Mouse (Mus musculus) neural tube, embryonic 12.5 days (tissue): ENCODE data around the gene Sgip1. TPM values are rescaled to one million over a fixed set of nuclear protein-coding genes. Genes with fewer than 3 reads are reported as not detected.

Source experiments
- ATAC-seq: fragments of 200-750 bp; cut with Nextera tagmentation; 2 replicates; pipeline ENCODE4 v1.8.0; 2017; ENCODE audit warnings: low read depth, mild to moderate bottlenecking, moderate TSS enrichment, moderate library complexity; ENCODE audit not compliant: low FRiP score
- H3K27ac ChIP-seq: fragments of 300-500 bp; sonication (generic); 2 replicates; pipeline ENCODE4 v1.5.1; 2016
- H3K27me3 ChIP-seq: fragments of 300-500 bp; sonication (generic); replicated peaks from 2 replicates; pipeline ENCODE4 v1.6.1; 2016; ENCODE audit warnings: mild to moderate bottlenecking
- H3K36me3 ChIP-seq: fragments of 300-500 bp; sonication (generic); 2 replicates; pipeline ENCODE4 v1.6.1; 2016; ENCODE audit warnings: mild to moderate bottlenecking
- H3K4me1 ChIP-seq: fragments of 300-500 bp; sonication (generic); 2 replicates; pipeline ENCODE4 v1.6.1; 2016
- H3K4me2 ChIP-seq: fragments of 300-500 bp; sonication (generic); replicated peaks from 2 replicates; pipeline ENCODE4 v1.6.1; 2016; ENCODE audit warnings: mild to moderate bottlenecking
- H3K4me3 ChIP-seq: fragments of 300-500 bp; sonication (generic); 2 replicates; pipeline ENCODE4 v1.5.1; 2016
- H3K9ac ChIP-seq: fragments of 300-500 bp; sonication (generic); 2 replicates; pipeline ENCODE4 v1.6.1; 2016; ENCODE audit warnings: mild to moderate bottlenecking
- H3K9me3 ChIP-seq: fragments of 300-500 bp; sonication (generic); 2 replicates; pipeline ENCODE4 v1.6.1; 2016; ENCODE audit warnings: mild to moderate bottlenecking
- WGBS: fragments of 180-500 bp; shearing (Covaris S2); methylation state at CpG from one replicate; pipeline ENCODE4 v1.1.7; 2016; 5-methylcytosine and 5-hydroxymethylcytosine counted together
- polyA plus RNA-seq: library from polyadenylated mRNA; unstranded; fragments of >200 nt; fragmentation: Nextera tagmentation; extraction: Ambion mirVana; gene quantifications from 2 replicates; pipeline ENCODE4 v1.2.1, GENCODE M21; 2016

Sgip1 gene
- polyA plus RNA-seq, 1 experiment from 2014 or later, result 43.3 TPM

- H3K27ac ChIP-seq, result no peak overlapping the region
- no peaks in the 10 kb centered on the region for H3K27me3 ChIP-seq
- no peak overlapping the region for H3K4me3 ChIP-seq
- H3K4me2 ChIP-seq, result no peak overlapping the region
- ATAC-seq, result no peak
- H3K9ac ChIP-seq, result no peak overlapping the region
- WGBS, result 88% methylated on average over 7 of the region's 7 CpGs
- no peaks in the 10 kb centered on the region for H3K4me1 ChIP-seq
- H3K9me3 ChIP-seq, result no peaks in the 10 kb centered on the region
- no peaks in the 10 kb centered on the region; the same call in 1 of the 2 replicates for H3K36me3 ChIP-seq
Measured at GRCm38 (mm10) chr4:102930679-102931078, 189.6 kb downstream of the Sgip1 start.

GRCm38 (mm10) chr4:102940266-102940665 lies 199.2 kb downstream of the Sgip1 start:
- ATAC-seq, result no peak
- Histone ChIP-seq H3K9me3 (no peaks in the 10 kb centered on the region), H3K9ac (no peak overlapping the region), H3K27me3 (no peaks in the 10 kb centered on the region), H3K27ac (no peak overlapping the region), H3K4me3 (no peak overlapping the region), H3K4me2 (no peak overlapping the region), H3K36me3 (no peaks in the 10 kb centered on the region), H3K4me1 (no peaks in the 10 kb centered on the region)
- WGBS, result 88% methylated on average over 3 of the region's 3 CpGs

GRCm38 (mm10) chr4:102940738-102941137 lies 199.6 kb downstream of the Sgip1 start:
- 90% methylated on average over 4 of the region's 4 CpGs for WGBS
- H3K4me1 ChIP-seq, result no peaks in the 10 kb centered on the region
- no peak for ATAC-seq
- no peak overlapping the region for H3K27ac ChIP-seq
- no peak overlapping the region for H3K9ac ChIP-seq
- no peaks in the 10 kb centered on the region for H3K9me3 ChIP-seq
- no peak overlapping the region for H3K4me2 ChIP-seq
- H3K36me3 ChIP-seq, result no peaks in the 10 kb centered on the region
- no peak overlapping the region for H3K4me3 ChIP-seq
- H3K27me3 ChIP-seq, result no peaks in the 10 kb centered on the region

GRCm38 (mm10) chr4:102944325-102944724 lies 203.2 kb downstream of the Sgip1 start:
- no peaks in the 10 kb centered on the region for H3K36me3 ChIP-seq
- H3K4me2 ChIP-seq, result no peak overlapping the region
- no peaks in the 10 kb centered on the region for H3K9me3 ChIP-seq
- no peak overlapping the region for H3K27ac ChIP-seq
- no peak overlapping the region for H3K4me3 ChIP-seq
- ATAC-seq, result no peak
- no peak overlapping the region for H3K9ac ChIP-seq
- 85% methylated on average over 6 of the region's 6 CpGs for WGBS
- no peaks in the 10 kb centered on the region for H3K4me1 ChIP-seq
- no peaks in the 10 kb centered on the region for H3K27me3 ChIP-seq

- ATAC-seq, result no peak
- WGBS, result 78% methylated on average over 2 of the region's 2 CpGs
Measured at GRCm38 (mm10) chr4:102952476-102952875, 211.4 kb downstream of the Sgip1 start.

GRCm38 (mm10) chr4:102955294-102955956 lies 214.3 kb downstream of the Sgip1 start:
- no peaks in the 10 kb centered on the region for H3K4me1 ChIP-seq
- no peak overlapping the region for H3K9ac ChIP-seq
- H3K4me3 ChIP-seq, result no peak overlapping the region
- no peaks in the 10 kb centered on the region for H3K36me3 ChIP-seq
- no peaks in the 10 kb centered on the region for H3K9me3 ChIP-seq
- no peak overlapping the region for H3K4me2 ChIP-seq
- no peak overlapping the region for H3K27ac ChIP-seq
- 77% methylated on average over 17 of the region's 17 CpGs for WGBS
- H3K27me3 ChIP-seq, result no peaks in the 10 kb centered on the region
- ATAC-seq, result no peak

More at GRCm38 (mm10) chr4:102952476-102952875, 211.4 kb downstream of the Sgip1 start:
- Histone ChIP-seq H3K9ac (no peak overlapping the region), H3K4me2 (no peak overlapping the region), H3K4me1 (no peaks in the 10 kb centered on the region), H3K27me3 (no peaks in the 10 kb centered on the region), H3K36me3 (no peaks in the 10 kb centered on the region), H3K27ac (no peak overlapping the region), H3K9me3 (no peaks in the 10 kb centered on the region), H3K4me3 (no peak overlapping the region)

GRCm38 (mm10) chr4:102959409-102959808 lies 218.3 kb downstream of the Sgip1 start:
- Histone ChIP-seq H3K9ac (no peak overlapping the region), H3K4me3 (no peak overlapping the region), H3K27me3 (no peaks in the 10 kb centered on the region), H3K36me3 (no peaks in the 10 kb centered on the region), H3K9me3 (no peaks in the 10 kb centered on the region), H3K4me2 (no peak overlapping the region), H3K4me1 (no peaks in the 10 kb centered on the region), H3K27ac (no peak overlapping the region)
- 85% methylated on average over 5 of the region's 5 CpGs for WGBS
- no peak for ATAC-seq

- Histone ChIP-seq H3K36me3 (peaks cover 8% of the 10 kb centered on the region; the same call in 1 of the 2 replicates), H3K9ac (no peak overlapping the region), H3K4me3 (no peak overlapping the region), H3K9me3 (no peaks in the 10 kb centered on the region), H3K4me2 (no peak overlapping the region), H3K27me3 (no peaks in the 10 kb centered on the region), H3K4me1 (no peaks in the 10 kb centered on the region), H3K27ac (no peak overlapping the region)
- 74% methylated on average over 3 of the region's 3 CpGs for WGBS
- no peak for ATAC-seq
Measured at GRCm38 (mm10) chr4:102964174-102964573, 223.1 kb downstream of the Sgip1 start.

- Histone ChIP-seq H3K4me1 (no peaks in the 10 kb centered on the region), H3K9me3 (no peaks in the 10 kb centered on the region), H3K27me3 (no peaks in the 10 kb centered on the region), H3K4me2 (no peak overlapping the region), H3K27ac (no peak overlapping the region), H3K4me3 (no peak overlapping the region), H3K36me3 (peaks cover 8% of the 10 kb centered on the region; the same call in 1 of the 2 replicates), H3K9ac (no peak overlapping the region)
- 83% methylated on average over 15 of the region's 15 CpGs for WGBS
- ATAC-seq, result no peak
Measured at GRCm38 (mm10) chr4:102967811-102968210, 226.7 kb downstream of the Sgip1 start.

GRCm38 (mm10) chr4:102969599-102969998 lies 228.5 kb downstream of the Sgip1 start:
- WGBS, result 92% methylated on average over 5 of the region's 5 CpGs
- Histone ChIP-seq H3K9me3 (no peaks in the 10 kb centered on the region), H3K36me3 (peaks cover 8% of the 10 kb centered on the region; the same call in 1 of the 2 replicates), H3K9ac (no peak overlapping the region), H3K4me3 (no peak overlapping the region), H3K4me2 (no peak overlapping the region), H3K27ac (no peak overlapping the region), H3K4me1 (no peaks in the 10 kb centered on the region), H3K27me3 (no peaks in the 10 kb centered on the region)
- ATAC-seq, result no peak

- peaks cover 2% of the 10 kb centered on the region; the same call in 1 of the 2 replicates for H3K4me1 ChIP-seq
- no peak for ATAC-seq
- 78% methylated on average over 5 of the region's 5 CpGs for WGBS
- no peaks in the 10 kb centered on the region for H3K27me3 ChIP-seq
- no peak overlapping the region for H3K4me2 ChIP-seq
- H3K4me3 ChIP-seq, result no peak overlapping the region
- no peaks in the 10 kb centered on the region for H3K9me3 ChIP-seq
- peaks cover 4% of the 10 kb centered on the region; the same call in 1 of the 2 replicates for H3K36me3 ChIP-seq
- no peak overlapping the region for H3K27ac ChIP-seq
- H3K9ac ChIP-seq, result no peak overlapping the region
Measured at GRCm38 (mm10) chr4:102971159-102971558, 230.1 kb downstream of the Sgip1 start.

- Histone ChIP-seq H3K9ac (no peak overlapping the region), H3K4me1 (peaks cover 4% of the 10 kb centered on the region), H3K36me3 (no peaks in the 10 kb centered on the region; the same call in 1 of the 2 replicates), H3K27me3 (no peaks in the 10 kb centered on the region), H3K9me3 (no peaks in the 10 kb centered on the region), H3K4me3 (no peak overlapping the region), H3K27ac (no peak overlapping the region), H3K4me2 (no peak overlapping the region)
- WGBS, result 90% methylated on average over 3 of the region's 3 CpGs
- ATAC-seq, result no peak
Measured at GRCm38 (mm10) chr4:102972071-102972470, 231.0 kb downstream of the Sgip1 start.

- Histone ChIP-seq H3K4me2 (no peak overlapping the region), H3K9ac (no peak overlapping the region), H3K9me3 (no peaks in the 10 kb centered on the region), H3K36me3 (no peaks in the 10 kb centered on the region), H3K27me3 (peaks cover 5% of the 10 kb centered on the region; the same call in 1 of the 2 replicates), H3K27ac (no peak overlapping the region), H3K4me1 (peaks cover 15% of the 10 kb centered on the region), H3K4me3 (no peak overlapping the region)
- 72% methylated on average over 5 of the region's 5 CpGs for WGBS
- no peak for ATAC-seq
Measured at GRCm38 (mm10) chr4:102974172-102974571, 233.1 kb downstream of the Sgip1 start.
